Mouse (Mus musculus) ES-CJ7 (cell line): Measurements from ENCODE around the gene Parp8.

ENCODE experiments used
- DNase-seq: peaks from one replicate; pipeline ENCODE4 v3.0.0; 2011; ENCODE audit warnings: low read depth, low spot score

Parp8 gene

DNA sequence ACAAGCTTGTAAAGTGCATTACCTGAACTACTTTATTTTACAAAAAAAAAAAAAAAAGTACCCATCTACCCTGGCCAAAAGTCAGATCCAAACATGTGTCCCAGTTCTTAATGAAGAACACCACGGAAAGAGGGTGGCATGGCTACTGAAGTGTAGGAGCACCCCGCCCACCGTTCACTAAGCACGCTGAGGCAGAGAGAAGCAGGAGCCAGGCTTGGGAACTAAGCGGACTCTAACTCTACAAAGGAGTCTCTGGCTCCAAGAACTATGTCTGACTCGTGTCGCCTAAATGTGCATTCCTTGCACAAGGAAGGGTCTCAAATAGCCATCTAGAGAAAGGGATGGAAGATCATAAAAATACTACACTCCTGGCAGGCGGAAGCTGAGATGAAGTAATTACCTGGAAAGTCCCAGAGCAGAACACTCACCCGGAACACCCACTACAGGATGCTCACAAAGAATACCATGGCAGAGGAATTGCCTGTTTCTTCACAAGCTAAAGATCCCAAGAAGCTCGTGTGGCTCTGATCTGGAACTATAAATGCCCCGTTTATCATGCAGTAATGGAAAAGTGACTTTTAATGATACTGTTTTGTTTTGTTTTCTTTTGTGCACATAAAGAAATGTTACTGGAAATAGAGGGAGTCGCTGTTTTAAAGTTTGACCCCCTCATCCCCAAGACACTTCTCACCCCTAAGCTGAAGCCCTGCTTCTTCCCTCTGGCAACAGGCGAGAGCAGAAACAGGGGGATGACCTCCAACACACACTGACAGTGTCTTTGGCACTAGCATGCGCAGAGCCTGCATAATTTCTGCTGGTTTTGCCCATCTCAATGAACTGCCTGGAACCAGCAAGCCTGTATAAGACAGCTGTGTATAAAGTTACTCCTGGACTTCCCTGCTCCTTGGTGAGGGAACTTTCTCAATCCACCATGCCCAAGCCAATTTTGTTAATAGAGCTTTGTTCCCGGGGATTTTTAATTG is 62.6 kb downstream of the Parp8 start:
- no peak for DNase-seq

DNA sequence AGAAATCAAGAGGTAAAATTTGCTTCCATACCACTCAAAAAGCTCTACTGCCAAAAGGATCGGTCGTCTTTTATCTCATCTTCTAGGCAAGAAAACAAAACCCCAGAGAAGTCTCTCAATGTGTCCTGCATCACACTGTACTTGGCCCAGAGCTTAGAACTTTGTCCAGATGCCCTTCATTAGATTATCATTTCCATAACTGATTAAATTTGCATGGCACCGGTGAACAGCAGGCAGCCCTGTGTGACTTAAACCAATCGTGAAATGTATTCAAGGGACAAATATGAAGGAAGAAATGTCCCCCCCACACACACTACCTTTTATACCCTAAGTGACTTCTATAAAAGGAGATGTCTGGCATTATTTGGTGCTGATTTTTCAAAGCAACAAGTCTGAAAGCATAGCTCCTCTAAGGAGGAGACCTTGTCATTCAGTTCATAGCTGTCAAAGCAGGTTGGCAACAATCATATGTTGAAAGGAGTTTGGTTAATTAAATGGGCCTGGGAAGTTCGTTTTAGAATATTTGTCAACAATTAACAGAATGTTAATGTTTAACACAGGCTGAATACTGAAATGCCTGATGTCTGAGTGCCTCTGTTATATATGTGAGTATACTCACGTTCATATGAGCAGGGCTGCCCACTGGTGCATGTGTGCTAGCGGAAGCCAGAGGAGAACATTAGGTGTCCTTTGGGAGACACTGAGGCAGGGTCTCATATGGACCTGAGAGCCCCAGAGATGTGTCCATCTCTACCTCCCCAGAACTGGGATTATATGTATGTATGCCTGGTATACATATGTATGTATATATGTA is 66.4 kb downstream of the Parp8 start:
- no peak for DNase-seq

DNA sequence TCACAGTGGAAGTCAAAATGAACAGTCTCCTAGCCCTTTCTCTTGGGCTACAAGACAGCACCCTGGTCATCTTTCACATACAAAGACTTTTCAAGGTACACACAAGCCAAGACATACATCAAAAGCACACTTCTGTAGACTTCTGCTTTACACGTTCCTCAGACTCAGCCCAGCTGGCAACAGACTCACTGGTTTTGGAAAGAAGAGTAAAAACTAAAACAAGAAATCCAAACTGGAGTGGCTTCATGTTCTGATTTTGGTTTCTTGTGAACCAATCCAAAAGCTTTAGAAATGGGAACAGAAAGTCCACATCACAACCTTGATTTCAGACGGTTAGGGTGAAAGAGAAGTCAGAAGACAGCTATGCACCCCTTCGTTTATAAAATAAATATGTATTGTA is 67.8 kb downstream of the Parp8 start:
- no peak for DNase-seq

DNA sequence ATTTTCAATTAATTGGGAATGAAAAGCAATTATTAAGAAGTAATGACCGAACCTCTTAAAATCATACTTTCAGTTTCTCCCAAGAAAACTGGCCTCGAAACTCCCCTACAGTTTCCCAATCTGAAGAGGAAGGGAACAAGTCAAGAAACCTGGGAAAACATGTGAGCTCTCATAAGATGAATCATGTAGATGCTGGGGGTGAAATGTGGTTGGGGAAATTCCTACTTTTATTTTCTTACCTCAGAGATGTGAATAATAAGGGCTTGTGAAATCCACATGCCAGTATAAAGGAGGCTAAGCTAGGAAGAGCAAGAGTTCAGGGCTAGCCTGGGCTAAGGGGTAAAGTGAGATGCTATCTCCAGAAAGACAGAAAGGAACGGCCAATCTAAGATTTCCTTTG is 74.0 kb downstream of the Parp8 start:
- DNase-seq: no peak

DNA sequence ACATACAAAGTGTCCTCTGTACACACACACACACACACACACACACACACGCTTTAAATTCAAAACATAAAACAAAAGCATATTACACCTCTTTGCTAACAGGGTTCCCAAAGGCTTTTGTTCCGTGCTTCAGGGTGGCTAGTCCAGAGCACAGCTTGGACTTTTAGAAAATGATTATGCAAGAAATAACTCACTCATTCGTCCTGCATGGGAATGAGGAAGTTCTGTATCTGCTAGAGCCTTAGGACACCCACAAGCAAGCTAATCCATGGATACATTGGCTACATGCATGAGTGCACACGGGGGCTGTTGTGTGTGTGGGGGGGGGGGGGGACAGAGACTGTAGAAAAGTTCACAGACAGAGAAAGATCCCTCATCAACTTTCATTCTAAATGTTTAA is 75.8 kb downstream of the Parp8 start:
- DNase-seq: no peak

DNA sequence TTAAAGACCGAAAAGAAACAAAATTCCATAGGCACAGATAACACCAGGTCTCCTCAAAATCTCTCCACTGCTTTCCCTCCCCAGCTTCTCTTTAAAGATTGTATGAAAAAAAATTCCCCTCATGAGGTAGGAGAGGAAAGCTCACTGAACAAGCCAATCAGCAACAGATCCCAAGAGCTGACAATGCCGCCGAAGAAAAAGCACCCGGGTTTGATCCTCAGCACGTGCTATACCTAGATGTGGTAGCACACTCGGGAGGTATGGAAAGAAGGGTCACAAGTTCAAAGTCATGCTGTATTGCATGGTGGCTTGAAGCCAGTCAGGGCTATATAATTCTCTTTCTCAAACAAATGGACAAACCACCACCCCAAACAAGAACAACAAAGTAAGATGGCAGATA is 76.3 kb downstream of the Parp8 start:
- DNase-seq: no peak

DNA sequence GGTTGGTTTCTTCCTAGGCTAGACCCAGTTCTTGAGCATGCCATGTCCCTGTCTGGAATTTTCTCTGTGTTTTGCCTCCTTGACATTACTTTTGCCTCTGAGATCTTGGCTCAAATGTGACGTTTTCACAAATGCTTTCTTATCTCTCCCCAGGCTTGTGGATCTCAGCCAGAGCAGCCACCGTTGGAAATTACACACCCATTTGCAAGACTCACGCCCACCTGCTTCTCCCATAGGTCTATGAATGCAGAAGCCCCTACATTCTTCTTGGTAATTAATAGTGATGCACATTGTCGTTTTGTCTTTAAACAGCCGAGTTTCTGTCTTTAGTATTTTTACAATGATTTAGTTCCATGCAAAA is 77.1 kb downstream of the Parp8 start:
- no peak for DNase-seq

DNA sequence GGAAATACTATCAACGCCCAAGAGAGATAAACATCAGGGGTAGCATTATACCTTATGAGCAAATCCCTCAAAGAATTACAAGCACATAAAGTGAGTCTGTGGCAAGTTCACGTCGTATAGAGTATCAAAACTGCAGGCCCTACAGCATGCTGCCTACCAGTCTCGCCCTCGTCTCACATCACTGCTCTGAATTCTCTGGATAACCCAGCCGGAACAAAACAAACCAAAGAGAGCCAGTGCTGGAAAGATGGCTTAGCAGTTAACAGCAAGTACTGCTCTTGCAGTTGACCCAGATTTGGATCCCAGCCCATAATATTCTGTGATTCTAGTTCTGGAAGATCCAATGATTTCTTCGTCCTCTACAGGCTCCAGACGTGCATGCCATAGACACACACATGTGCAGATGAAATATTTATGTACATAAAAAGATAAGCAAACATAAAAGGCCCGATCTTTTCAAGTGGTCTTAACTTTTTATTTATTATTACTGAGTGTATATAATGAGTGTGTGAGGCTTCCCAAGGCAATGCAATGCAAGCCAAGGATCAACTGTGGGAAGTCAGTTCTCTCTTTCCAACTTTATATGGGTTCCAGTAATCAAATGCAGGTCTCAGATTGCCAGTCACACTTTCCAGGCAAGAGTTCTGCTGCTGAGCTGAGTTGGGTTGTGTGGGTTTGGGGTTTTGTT is 77.6 kb downstream of the Parp8 start:
- DNase-seq: no peak

DNA sequence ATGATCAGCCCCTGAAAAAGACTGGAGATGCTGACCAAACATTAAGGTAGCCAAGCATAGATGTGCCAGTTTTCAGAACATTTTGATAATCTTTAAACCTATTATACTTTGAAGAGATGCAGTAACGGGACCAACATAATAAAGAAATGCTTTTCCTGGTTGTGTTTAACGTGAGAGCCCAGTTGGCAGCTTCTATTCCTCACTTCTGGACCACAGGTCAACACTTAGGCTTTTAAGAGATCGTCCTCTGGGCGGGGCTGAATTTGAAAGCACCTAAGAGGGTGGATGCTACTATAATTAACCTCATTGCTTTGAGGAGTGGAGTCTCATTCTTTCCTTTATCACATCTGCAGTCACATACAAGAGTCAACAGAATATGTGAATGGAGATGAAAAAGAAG is 78.8 kb downstream of the Parp8 start:
- no peak for DNase-seq

DNA sequence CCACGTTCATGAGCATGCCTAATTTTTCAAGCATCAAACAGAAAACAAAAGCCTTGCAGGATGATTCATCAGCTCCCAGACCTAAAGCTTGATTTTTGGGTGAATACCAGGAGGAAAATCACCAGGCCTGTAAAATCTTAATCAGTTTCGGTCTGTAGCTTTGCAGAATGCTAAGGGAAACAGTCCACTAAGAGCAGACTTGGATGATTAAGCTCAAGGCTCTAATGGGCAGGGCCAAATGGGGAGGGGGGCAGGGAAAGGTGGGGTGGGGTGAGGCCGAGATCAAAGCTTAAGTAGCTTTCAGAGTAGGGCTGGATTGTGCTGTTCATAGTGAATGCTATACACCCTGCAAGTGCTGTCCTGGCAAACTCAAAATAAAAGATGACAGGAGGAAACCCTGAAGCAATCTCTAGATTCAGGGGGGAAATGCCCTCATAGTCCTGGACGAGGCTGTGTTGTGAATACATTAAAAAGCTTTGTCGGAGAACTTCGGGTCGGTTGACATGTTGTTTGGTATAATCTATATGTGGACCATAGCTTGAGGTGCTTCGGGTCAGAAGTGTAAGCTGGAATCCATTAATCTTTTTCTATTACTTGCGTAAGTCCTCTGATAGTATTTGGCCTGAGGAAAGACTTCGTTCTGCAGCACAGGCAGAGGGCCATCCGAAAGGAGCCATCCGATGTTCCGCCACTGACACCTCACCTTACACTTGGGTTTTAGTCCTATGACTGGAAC is 83.9 kb downstream of the Parp8 start:
- no peak for DNase-seq

DNA sequence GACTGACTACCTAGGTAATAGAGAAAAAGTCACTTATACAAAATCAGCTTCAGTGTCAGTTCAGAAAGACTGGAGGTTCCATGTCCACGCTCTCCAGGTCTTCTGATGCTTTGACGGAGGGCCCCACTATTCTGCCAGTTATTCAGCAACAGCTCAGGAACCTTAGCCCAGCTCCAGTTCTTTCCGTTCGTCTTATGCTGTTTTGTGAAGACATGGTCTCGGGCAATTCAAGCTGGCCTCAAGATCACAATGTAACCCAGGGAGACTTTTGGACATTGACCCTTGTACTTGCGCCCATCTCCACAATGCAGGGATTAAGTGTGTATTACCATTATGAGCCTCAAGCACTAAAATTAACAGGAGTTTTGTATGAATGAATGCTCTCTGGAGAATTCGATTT is 84.6 kb downstream of the Parp8 start:
- DNase-seq: no peak

DNA sequence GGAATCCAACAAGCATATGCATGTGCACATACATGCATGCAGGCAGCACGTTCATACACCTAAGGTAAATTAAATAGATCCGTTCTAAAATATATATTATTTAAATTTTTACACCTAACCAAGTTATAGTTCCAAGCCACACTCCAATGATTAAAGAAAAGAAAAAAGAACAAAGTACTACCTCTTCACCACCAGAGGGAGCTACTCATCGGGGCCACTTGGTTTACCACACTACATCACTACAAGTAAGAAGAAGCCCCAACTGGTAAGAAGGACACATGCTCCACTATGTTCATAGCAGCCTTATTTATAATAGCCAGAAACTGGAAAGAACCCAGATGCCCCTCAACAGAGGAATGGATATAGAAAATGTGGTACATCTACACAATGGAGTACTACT is 88.3 kb downstream of the Parp8 start:
- DNase-seq: peak; percentile 39

DNA sequence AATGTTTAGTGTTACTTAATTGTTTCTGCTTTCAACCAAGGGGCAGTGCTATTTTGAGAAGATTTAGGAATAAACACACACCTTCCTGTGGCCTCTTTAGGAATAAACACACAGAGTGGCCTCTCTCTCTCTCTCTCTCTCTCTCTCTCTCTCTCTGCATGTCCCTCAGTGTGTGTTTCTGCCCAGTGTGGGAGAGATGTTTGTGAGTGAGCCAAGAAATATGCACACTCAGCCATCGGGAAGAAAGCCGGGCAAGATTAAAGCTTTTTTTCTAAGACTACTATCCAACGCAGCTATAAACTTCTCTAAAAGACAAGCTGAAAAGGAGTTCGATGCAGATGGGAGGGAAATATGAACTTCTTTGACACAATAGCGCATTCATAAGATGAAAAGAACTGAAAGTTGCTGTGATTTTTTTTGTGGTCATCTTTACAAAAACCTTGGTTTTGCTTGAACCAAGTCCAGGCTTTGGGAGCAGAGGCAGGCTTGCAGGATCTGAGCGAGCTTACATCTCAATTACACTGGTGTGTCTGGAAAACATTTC is 107.9 kb downstream of the Parp8 start:
- no peak for DNase-seq

DNA sequence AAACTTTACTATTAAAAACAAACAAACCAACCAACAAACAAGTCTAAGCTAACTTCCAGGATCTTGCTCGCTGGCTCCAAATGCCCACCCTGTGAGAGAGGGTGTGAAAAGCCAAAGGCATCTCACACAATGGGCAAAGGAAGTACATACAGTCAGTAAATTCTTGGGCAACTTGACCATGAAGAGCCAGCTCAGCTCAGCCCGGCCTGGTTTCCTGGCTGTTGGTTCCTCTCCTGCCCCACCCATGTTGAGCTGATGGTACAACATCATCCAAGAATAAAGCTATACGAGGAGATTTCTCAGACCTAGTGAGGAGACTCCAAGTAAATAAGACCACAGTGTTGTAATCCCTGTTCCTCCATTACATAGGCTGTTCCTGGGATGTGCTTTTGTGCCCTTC is 117.1 kb downstream of the Parp8 start:
- DNase-seq: no peak

DNA sequence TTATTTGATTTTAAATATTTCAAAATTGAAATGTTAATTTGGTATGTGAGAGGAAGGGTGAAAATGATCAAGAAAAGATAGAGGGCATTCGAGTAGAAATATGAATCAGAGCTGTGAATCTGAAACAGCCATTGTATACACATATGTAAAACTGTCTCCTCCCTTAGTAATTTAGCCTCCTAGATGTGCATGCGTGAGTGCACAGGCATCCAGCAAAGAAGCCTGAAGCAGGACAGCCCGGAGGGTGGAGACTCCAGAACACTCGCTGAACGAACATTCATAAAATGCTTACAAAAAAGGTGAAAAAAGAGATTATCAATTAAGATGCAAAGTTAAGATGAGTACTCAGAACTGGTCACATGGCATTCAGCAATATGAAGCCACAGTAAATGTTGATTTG is 121.9 kb downstream of the Parp8 start:
- DNase-seq: no peak

DNA sequence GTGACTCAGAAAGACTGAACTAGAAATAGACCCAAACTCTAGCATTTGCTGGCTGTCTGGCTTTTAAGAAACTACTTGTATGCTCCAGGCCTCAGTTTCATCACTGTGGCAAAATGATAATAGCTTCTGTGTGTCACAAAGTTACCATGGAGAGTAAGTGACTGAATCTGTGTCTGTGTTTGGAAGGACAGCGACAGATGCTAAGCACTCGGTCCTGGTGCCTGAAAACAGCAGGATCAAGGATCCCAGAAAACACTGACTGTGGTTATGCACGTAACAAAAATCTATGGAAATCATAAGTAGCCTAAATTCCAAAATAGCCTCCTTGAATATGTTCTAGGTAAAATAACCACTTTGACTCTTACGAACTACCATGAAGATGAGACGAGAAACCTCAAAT is 126.9 kb downstream of the Parp8 start:
- no peak for DNase-seq

DNA sequence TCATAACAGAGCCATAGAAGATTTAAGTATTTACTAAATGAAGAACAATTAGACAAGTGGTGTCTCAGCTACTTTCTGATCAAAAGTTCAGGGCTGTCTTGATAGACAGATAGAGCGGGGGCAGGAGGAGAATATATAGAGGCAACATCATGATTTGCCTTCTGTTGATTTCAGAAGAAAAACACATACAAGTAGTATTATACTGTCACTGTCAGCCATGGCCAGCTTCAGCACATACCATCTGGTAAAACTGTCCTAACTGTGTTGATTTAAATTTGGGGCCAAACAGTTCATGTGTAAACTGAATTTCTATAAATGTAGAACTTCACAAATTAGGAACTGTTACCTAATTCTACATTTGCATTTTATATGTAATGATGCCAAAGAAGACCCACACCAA is 127.6 kb downstream of the Parp8 start:
- no peak for DNase-seq

DNA sequence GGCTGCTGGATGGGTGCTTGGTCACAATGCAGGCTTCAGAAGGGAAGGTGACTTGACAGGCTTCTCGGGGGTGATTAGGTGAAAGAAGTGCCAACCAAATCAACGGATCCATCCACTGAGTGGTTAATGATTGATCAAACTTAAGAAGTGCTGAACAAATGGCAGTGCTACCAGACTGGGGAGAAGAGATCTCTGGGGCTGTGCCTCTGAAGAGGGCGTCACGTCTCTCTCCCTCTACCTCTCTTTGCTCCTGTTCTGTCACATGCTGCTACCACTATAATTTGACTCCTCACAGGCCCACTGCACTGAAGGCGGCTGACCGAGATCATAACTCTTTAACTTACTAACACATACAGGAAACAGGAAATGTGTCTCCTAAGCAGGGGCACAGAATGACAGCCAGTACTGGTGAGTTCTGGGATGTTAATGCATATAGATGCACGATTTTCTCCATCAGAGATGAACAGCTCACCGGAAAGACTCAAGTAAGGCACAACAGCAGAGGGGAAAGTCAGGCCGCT is 140.9 kb downstream of the Parp8 start:
- DNase-seq: no peak

DNA sequence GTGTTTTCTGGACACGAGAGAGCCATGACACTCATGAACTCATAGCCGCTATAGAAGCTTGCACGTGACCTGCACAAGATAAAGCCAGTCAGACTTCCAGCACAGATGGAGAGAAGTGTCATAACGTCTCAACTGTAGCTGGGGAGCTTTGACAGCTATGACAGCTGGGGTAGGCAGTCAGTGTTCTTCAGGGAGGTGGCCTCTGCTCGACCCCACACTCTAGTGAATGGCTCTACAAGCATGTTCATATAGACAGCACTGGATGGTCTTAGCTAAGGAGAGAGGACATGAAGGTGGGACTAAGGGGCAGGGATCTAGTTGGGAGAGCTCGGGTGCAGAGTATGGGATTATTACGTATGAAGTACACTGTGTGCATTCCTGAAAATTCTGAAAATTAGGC is 143.1 kb downstream of the Parp8 start:
- no peak for DNase-seq

DNA sequence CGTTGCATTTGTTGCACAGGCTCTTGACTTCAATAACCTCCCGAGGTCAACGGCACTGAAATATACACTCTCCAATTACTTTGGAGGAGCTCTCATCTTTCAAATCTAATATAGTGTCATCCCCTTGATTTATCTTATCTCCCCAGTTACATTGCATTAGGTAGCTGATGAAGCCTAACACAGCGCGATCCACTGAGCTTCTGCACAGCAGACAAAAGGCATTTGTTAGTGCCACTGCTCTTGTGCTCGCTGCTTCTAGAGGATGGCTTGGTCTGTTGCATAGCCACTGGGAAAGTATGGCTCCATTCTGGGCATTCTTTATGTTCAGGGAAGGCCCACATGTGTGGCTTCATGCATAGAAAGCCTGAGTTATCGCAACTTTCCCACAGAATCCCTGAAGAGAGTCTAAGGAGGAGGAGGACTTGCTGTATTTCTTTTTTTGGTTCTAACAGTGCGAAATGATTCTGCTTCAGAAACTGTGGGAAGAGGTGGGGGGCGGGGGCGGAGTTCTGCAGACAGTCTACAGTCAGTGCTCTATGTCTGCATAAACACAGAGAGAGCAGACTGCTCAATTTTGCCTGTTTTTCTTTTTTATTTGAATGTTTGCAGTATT is 145.7 kb downstream of the Parp8 start:
- no peak for DNase-seq

DNA sequence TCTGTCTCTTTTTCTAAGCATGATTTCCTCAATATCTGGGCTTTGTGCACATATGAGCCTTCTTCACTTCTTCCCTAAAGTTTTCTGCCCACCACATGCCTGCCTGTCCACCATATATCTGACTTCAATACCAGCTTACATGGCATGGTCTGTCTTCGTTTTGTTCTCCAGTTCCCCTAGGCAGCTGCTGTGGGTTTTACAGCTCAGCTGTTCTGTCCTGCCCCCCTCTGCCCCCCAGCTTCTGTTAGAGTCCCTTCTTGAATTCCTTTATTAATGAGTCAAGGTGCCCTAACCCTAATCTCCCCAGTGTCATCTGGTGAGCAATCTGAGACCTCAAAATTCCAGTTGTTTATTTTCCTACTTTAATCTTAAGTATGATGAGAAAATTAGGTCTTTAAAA is 155.1 kb downstream of the Parp8 start:
- DNase-seq: no peak
